Mouse (Mus musculus) stomach, postnatal 0 days (tissue): ENCODE data around the gene Shkbp1. TPM values are rescaled to one million over a fixed set of nuclear protein-coding genes. Genes with fewer than 3 reads are reported as not detected.

Experiments
- ATAC-seq: fragments of 200-750 bp; cut with Nextera tagmentation; 2 replicates; pipeline ENCODE4 v1.8.0; 2017; ENCODE audit not compliant: low FRiP score, low TSS enrichment
- DNase-seq: peaks from one replicate; pipeline ENCODE4 v3.0.0-alpha.2; 2016; ENCODE audit warnings: low spot score
- H3K27ac ChIP-seq: fragments of 300-500 bp; sonication (generic); replicated peaks from 2 replicates; pipeline ENCODE4 v1.5.1; 2014; ENCODE audit warnings: mild to moderate bottlenecking, control low read depth
- H3K27me3 ChIP-seq: fragments of 300-500 bp; sonication (generic); 2 replicates; pipeline ENCODE4 v1.6.1; 2014; ENCODE audit warnings: low read length; ENCODE audit not compliant: control insufficient read depth, insufficient read depth
- H3K36me3 ChIP-seq: fragments of 300-500 bp; sonication (generic); 2 replicates; pipeline ENCODE4 v1.6.1; 2014; ENCODE audit warnings: low read length, mixed read lengths; ENCODE audit not compliant: control insufficient read depth, insufficient read depth
- H3K4me1 ChIP-seq: fragments of 300-500 bp; sonication (generic); replicated peaks from 2 replicates; pipeline ENCODE4 v1.6.1; 2014; ENCODE audit warnings: antibody characterized with exemption; ENCODE audit not compliant: control insufficient read depth, insufficient read depth
- H3K4me2 ChIP-seq: fragments of 300-500 bp; sonication (generic); replicated peaks from 2 replicates; pipeline ENCODE4 v1.6.1; 2014; ENCODE audit warnings: low read depth, mild to moderate bottlenecking, control low read depth, moderate library complexity
- H3K4me3 ChIP-seq: fragments of 300-500 bp; sonication (generic); 2 replicates; pipeline ENCODE4 v1.5.1; 2014; ENCODE audit warnings: low read depth, low read length, control low read depth
- H3K9ac ChIP-seq: fragments of 300-500 bp; sonication (generic); 2 replicates; pipeline ENCODE4 v1.6.1; 2014; ENCODE audit warnings: mild to moderate bottlenecking, low read length, control low read depth, mixed read lengths
- H3K9me3 ChIP-seq: fragments of 300-500 bp; sonication (generic); 2 replicates; pipeline ENCODE4 v1.6.1; 2016; ENCODE audit warnings: low read length; ENCODE audit not compliant: control insufficient read depth
- CTCF ChIP-seq: IDR thresholded peaks from 2 replicates; pipeline ENCODE4 v1.5.1; 2016; ENCODE audit warnings: antibody characterized with exemption, low read depth, mild to moderate bottlenecking, moderate library complexity
- EP300 ChIP-seq: optimal IDR thresholded peaks from 2 replicates; pipeline ENCODE3; 2016; ENCODE audit warnings: antibody characterized with exemption
- WGBS: fragments of 180-500 bp; shearing (Covaris S2); extraction: QIAGEN DNeasy Blood & Tissue Kit; methylation state at CpG from one replicate; pipeline ENCODE4 v1.1.7; 2014; 5-methylcytosine and 5-hydroxymethylcytosine counted together
- polyA plus RNA-seq: library from polyadenylated mRNA; unstranded; fragments of >200 nt; fragmentation: Nextera tagmentation; extraction: Ambion mirVana; gene quantifications from 2 replicates; pipeline ENCODE4 v1.2.1, GENCODE M21; 2015

The Shkbp1 gene
- polyA plus RNA-seq, 1 experiment from 2014 or later = 26.3 TPM

GRCm38 (mm10) chr7:27296518-27296917, 59.3 kb downstream of the Shkbp1 start:
- peak; percentile 24; the same call in 1 of the 2 replicates for TF ChIP-seq CTCF
- no peak for TF ChIP-seq EP300
- Histone ChIP-seq H3K4me2 (no peak overlapping the region), H3K9me3 (no peaks in the 10 kb centered on the region), H3K4me1 (no peaks in the 10 kb centered on the region), H3K36me3 (no peaks in the 10 kb centered on the region), H3K27me3 (no peaks in the 10 kb centered on the region), H3K9ac (no peak overlapping the region), H3K4me3 (no peak overlapping the region), H3K27ac (no peak overlapping the region)
- ATAC-seq (no peak), DNase-seq (no peak)
- WGBS = 95% methylated on average over 4 of the region's 4 CpGs

GRCm38 (mm10) chr7:27295956-27296355, 59.9 kb downstream of the Shkbp1 start:
- Histone ChIP-seq H3K4me1 (no peaks in the 10 kb centered on the region), H3K4me2 (no peak overlapping the region), H3K27ac (no peak overlapping the region), H3K4me3 (no peak overlapping the region), H3K36me3 (no peaks in the 10 kb centered on the region), H3K27me3 (no peaks in the 10 kb centered on the region), H3K9ac (no peak overlapping the region), H3K9me3 (no peaks in the 10 kb centered on the region)
- DNase-seq (no peak), ATAC-seq (no peak; the same call in 1 of the 2 replicates)
- TF ChIP-seq CTCF (no peak), EP300 (no peak)
- 33% methylated on average over 4 of the region's 4 CpGs for WGBS

Other genes with a start within 250 kb of the Shkbp1 start
- 108 and 155 TPM in 2 replicates for gene Cyp2f2, start 236.1 kb downstream of the Shkbp1 start, polyA plus RNA-seq
- 0.11 TPM in 1 of 2 replicates, not detected in the other for gene Cyp2t4, start 202.3 kb downstream of the Shkbp1 start, polyA plus RNA-seq
- 51.0 and 53.4 TPM in 2 replicates for gene Egln2, start 189.2 kb downstream of the Shkbp1 start, polyA plus RNA-seq
- gene Rab4b, start 177.1 kb downstream of the Shkbp1 start, polyA plus RNA-seq = 70.7 and 72.2 TPM in 2 replicates
- gene Gm21983, start 174.9 kb downstream of the Shkbp1 start, polyA plus RNA-seq = not detected in 2 replicates
- 7.3 and 8.7 TPM in 2 replicates for gene Mia, start 174.9 kb downstream of the Shkbp1 start, polyA plus RNA-seq
- 1.7 and 1.8 TPM in 2 replicates for gene BC024978, start 160.2 kb downstream of the Shkbp1 start, polyA plus RNA-seq
- gene Snrpa, start 159.7 kb downstream of the Shkbp1 start, polyA plus RNA-seq = 82.2 and 82.7 TPM in 2 replicates
- 11.6 and 12.2 TPM in 2 replicates for gene Itpkc, start 127.4 kb downstream of the Shkbp1 start, polyA plus RNA-seq
- gene Coq8b, start 123.0 kb downstream of the Shkbp1 start, polyA plus RNA-seq = 25.0 and 26.6 TPM in 2 replicates
- gene Numbl, start 97.6 kb downstream of the Shkbp1 start, polyA plus RNA-seq = 12.8 and 14.6 TPM in 2 replicates
- 81.0 and 94.8 TPM in 2 replicates for gene Ltbp4, start 18.3 kb downstream of the Shkbp1 start, polyA plus RNA-seq
- 0.28 and 0.57 TPM in 2 replicates for gene Gm20479, start 1.4 kb upstream of the Shkbp1 start, polyA plus RNA-seq
- gene Sptbn4, start 91.7 kb upstream of the Shkbp1 start, polyA plus RNA-seq = 0.24 and 0.25 TPM in 2 replicates
- 97.3 and 103 TPM in 2 replicates for gene Blvrb, start 92.0 kb upstream of the Shkbp1 start, polyA plus RNA-seq
- 23.9 and 25.2 TPM in 2 replicates for gene Sertad3, start 117.7 kb upstream of the Shkbp1 start, polyA plus RNA-seq
- gene Sertad1, start 130.9 kb upstream of the Shkbp1 start, polyA plus RNA-seq = 50.0 and 53.0 TPM in 2 replicates
- 2.1 and 2.2 TPM in 2 replicates for gene Prx, start 143.3 kb upstream of the Shkbp1 start, polyA plus RNA-seq
- gene Hipk4, start 167.2 kb upstream of the Shkbp1 start, polyA plus RNA-seq = 0.23 and 0.39 TPM in 2 replicates
- gene Pld3, start 197.2 kb upstream of the Shkbp1 start, polyA plus RNA-seq = 117 and 128 TPM in 2 replicates
- gene 2310022A10Rik, start 197.2 kb upstream of the Shkbp1 start, polyA plus RNA-seq = 11.4 TPM in 2 replicates
- 42.6 and 46.5 TPM in 2 replicates for gene Akt2, start 235.5 kb upstream of the Shkbp1 start, polyA plus RNA-seq